Mouse (Mus musculus): ENCODE measurements around the gene Arl5b. TPM values are rescaled to one million over a fixed set of nuclear protein-coding genes. Genes with fewer than 3 reads are reported as not detected.

Arl5b gene
- total RNA-seq (2023): 10 to 100 TPM; 29.7 to 36.3 TPM

DNA sequence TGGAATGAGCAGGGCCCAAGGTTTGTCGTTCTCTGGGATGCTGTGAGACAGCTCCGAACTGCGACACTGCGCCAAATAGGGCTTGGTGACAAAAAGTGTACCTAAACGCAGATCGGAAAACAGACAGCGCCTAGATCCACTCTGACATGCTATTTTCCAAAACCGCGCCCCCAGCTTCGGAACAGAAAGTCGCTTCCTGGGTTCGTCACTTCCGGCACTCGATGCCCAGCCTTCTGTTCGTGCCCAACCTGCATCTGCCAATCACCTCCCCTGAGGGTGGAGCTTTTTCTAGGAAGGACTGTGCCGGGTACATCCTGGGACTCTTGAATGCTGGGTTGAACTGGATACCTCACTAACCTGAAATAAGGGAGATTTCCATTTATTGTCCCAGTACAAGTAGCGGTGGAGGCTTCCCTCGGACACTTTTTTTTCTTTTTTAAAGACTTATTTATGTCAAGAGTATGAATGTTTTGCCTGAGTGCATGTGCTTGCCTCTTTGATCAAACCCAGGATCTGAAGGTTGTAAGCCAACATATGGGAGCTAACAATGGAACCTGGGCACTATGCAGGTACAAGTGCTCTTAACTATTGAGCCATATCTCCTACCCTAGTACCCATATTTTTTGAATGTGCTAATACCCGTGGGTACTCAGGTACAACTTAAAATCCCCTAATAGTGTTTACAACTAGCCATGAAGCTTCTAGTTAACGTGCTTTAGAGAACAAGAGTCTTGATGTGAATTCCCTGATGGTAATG, at the start of gene Arl5b:
Arl5b (plus strand) TSS at position 279 of the 757 bp plus-strand sequence.

GRCm38 (mm10) chr2:15054945-15055637, 5.9 kb downstream of the Arl5b start, which contains the start of gene Nsun6:
Nsun6 (minus strand) TSS chr2:15055069.

Other genes starting within 250 kb of the Arl5b start
- gene Nsun6, start 5.7 kb downstream of the Arl5b start, total RNA-seq (2023): 10 to 100 TPM; 13.5 to 15.7 TPM